Mouse (Mus musculus) liver, embryonic 15.5 days (tissue): ENCODE data around the gene Crocc2. TPM values are rescaled to one million over a fixed set of nuclear protein-coding genes. Genes with fewer than 3 reads are reported as not detected.

Source experiments
- microRNA-seq: library from miRNA; unstranded; fragments of <30 nt; microRNA quantifications from one replicate; pipeline ENCODE4, GENCODE M21; 2016
- polyA plus RNA-seq: library from polyadenylated mRNA; unstranded; fragments of >200 nt; fragmentation: Nextera tagmentation; extraction: Ambion mirVana; gene quantifications from 2 replicates; pipeline ENCODE4 v1.2.1, GENCODE M21; 2015

Crocc2 gene
- polyA plus RNA-seq, 1 experiment from 2014 or later = not detected

Small RNAs within 50 kb of the gene (microRNA-seq; reads per million reads assigned to microRNA genes)
- gene Mir6901 = not detected

Other genes starting within 250 kb of the Crocc2 start
- 15.7 and 17.5 TPM in 2 replicates for gene Capn10, start 234.3 kb upstream of the Crocc2 start, polyA plus RNA-seq
- gene Gpr35, start 217.9 kb upstream of the Crocc2 start, polyA plus RNA-seq = 0.68 and 0.69 TPM in 2 replicates
- not detected in 2 replicates for gene Aqp12, start 162.4 kb upstream of the Crocc2 start, polyA plus RNA-seq
- gene Kif1a, start 66.8 kb upstream of the Crocc2 start, polyA plus RNA-seq = 0.24 TPM in 2 replicates
- 12.3 and 14.8 TPM in 2 replicates for gene Agxt, start 33.5 kb upstream of the Crocc2 start, polyA plus RNA-seq
- gene 2310007B03Rik, start 7.8 kb upstream of the Crocc2 start, polyA plus RNA-seq = 0.13 and 0.38 TPM in 2 replicates
- gene Sned1, start 67.1 kb downstream of the Crocc2 start, polyA plus RNA-seq = 0.21 and 0.30 TPM in 2 replicates
- 9.9 and 10.2 TPM in 2 replicates for gene Mterf4, start 137.2 kb downstream of the Crocc2 start, polyA plus RNA-seq
- gene Ppp1r7, start 174.1 kb downstream of the Crocc2 start, polyA plus RNA-seq = 26.0 and 31.4 TPM in 2 replicates
- 5.4 and 6.0 TPM in 2 replicates for gene Pask, start 174.8 kb downstream of the Crocc2 start, polyA plus RNA-seq
- 0.08 TPM in 1 of 2 replicates, not detected in the other for gene Ano7, start 205.2 kb downstream of the Crocc2 start, polyA plus RNA-seq